Mouse (Mus musculus): Measurements from ENCODE around the gene Yeats4.

Gene Yeats4

GRCm38 (mm10) chr10:117199701-117200100 lies 24.6 kb downstream of the Yeats4 start:
- no peak for DNase-seq

- DNase-seq, result no peak
These were observed 27.6 kb downstream of the Yeats4 start for GRCm38 (mm10) chr10:117196696-117197095.

GRCm38 (mm10) chr10:117195748-117196147 lies 28.6 kb downstream of the Yeats4 start:
- no peak for DNase-seq

GRCm38 (mm10) chr10:117195005-117195404 lies 29.3 kb downstream of the Yeats4 start:
- DNase-seq, result no peak

- no peak for DNase-seq
These were observed 30.9 kb downstream of the Yeats4 start for GRCm38 (mm10) chr10:117193364-117193763.

GRCm38 (mm10) chr10:117185399-117186089 lies 38.8 kb downstream of the Yeats4 start:
- no peak for DNase-seq

- no peak for DNase-seq
These were observed 43.2 kb downstream of the Yeats4 start for GRCm38 (mm10) chr10:117181098-117181497.

- no peak for DNase-seq
These were observed 49.7 kb downstream of the Yeats4 start for GRCm38 (mm10) chr10:117174645-117175044.

- no peak for DNase-seq
These were observed 50.5 kb downstream of the Yeats4 start for GRCm38 (mm10) chr10:117173566-117174438.

- DNase-seq, result no peak
These were observed 51.2 kb downstream of the Yeats4 start for GRCm38 (mm10) chr10:117173111-117173510.

GRCm38 (mm10) chr10:117172069-117172468 lies 52.2 kb downstream of the Yeats4 start:
- DNase-seq, result no peak

- DNase-seq, result no peak
These were observed 57.4 kb downstream of the Yeats4 start for GRCm38 (mm10) chr10:117166785-117167425.

Data from right cerebral cortex, postnatal 25 days (tissue).